Mouse (Mus musculus) right cerebral cortex, postnatal 14 days (tissue): ENCODE data around the gene Babam2.

Experiments used
- DNase-seq: peaks from one replicate; pipeline ENCODE4 v3.0.0; 2022

The Babam2 gene

DNA sequence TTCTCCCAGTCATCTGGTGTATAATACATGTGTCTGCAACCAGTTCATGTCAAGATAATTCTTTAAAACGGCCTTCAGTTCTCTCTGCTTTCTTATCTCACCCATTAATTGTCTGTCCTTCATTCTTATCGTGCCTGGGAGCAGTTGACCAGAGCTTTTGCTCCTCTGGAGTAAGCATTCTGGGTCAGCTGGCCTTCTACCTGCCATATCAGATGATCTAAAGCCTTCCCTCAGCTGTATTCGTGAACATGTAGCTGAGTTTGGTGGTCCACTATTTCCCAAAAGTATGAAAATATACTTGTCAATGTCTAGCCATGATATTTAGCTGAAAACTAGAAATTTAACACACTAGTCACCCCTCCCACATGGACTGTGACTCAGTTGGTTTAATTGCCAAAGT lies 304.3 kb downstream of the Babam2 start:
- DNase-seq, result no peak

DNA sequence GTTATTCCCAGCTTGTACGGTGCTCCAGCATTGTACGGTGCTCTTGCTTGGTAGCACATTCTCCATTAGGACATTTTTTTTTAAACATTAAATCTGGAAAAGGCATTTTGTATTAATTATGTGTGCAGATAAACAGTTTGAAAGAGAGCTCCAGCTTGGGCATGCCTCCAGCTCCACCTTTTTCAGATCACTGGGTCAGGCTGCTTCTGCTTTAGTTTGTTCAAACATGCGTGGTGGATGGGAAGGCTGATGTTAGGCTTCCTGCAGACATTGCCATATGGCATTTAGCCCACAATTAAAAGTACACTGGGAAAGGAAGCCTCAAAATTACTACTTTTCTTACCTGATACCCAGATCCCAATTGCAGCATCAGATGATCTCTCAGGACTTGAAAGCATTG lies 310.9 kb downstream of the Babam2 start:
- no peak for DNase-seq

DNA sequence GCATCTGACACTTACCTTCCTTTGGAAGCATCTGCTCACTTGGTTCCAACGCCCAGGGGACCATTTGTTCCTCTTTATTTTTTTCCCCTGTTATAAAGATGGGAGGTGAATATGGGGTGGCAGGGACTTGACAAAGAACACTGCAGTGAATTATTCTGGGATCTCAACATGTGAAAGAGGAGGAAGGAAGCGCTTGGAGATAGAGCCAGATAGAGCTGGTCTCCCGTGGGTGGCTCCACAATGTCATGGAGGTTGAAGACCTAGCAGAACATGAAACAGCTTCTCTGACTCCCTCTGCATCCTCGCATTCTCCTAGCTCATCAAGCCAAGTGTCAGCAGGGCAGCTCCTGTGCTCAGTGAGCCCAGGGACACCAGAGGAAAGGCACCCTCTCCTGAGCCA lies 312.6 kb downstream of the Babam2 start:
- no peak for DNase-seq

DNA sequence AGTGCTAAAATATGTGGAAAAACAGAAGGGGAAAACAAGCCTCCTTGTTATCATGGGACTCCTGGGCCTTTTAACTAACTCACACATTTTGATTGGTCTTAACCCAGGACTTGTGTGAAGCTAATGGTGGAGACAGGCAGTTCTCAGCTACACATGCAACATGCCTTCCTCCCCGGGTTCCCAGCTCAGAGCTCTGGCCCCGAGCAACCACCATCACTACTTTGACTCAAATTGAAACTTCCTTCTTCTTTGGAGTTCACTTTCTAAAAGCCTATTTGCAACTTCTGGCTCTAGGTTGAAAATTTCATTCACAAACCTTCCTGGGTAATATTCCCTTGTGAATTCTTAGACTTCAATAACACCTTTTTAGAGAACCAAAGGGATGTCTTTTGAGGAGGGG lies 315.6 kb downstream of the Babam2 start:
- DNase-seq, result no peak

DNA sequence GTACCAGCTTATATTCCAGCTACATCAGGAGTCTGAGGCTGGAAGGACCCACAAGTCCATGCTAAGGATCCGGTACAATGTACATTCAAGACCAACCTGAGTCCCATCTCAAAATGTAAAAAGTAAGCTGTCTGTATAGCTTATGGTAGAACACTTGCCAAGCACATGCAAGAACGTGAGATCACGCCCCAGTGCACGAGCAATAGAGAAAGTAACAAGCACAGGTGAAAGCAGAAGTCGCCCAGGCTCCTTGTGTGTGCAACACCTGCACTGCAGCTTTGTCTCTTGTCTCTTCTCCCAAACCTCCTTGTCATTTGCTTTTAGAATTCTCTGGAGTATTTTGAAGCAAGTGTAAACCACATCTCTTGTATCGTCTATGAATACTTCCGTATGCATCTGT lies 317.3 kb downstream of the Babam2 start:
- DNase-seq, result no peak

DNA sequence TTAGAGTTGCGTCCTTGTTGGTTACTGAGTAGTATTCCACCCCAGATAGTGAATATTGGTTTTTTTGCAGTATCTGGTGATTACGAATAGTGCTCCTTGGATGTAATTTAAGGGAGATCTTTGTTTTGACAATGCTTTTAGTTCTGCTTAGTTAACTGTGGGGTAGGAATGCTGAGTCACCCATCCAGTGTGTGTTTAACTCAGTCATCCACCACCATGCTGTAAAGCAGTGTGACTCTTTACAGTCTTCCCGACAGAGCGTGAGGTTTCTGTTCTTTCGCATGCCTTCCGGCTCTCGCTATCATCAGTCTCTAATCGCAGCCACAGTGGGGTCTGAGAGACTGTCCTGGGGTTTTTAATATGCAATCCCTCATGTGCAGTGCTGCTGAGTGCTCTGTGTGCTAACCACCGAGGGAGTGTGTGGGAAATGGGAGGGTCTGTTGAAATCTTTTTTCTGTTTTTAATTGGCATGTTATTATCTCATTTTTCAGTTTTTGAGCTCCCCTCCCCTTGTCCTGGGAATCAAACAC lies 318.5 kb downstream of the Babam2 start:
- DNase-seq, result no peak

DNA sequence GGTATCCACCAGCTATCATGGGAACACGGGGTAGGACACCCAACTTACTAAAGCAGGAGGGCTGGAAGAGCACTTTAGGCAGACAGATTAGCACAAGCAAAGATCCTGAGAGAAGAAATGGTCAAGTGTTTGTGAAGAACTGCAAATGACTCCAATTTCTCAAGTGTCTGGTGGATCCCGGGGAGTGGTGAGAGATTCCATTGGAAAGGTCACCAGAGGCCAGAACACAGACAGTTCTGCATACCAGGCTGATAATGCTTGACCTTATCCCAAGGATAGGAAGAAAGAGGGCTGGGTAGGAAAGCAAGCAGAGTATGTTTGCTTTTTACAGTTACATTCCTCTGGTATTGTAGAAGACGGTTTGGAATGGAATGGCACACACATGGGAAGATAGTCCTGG lies 320.2 kb downstream of the Babam2 start:
- no peak for DNase-seq

DNA sequence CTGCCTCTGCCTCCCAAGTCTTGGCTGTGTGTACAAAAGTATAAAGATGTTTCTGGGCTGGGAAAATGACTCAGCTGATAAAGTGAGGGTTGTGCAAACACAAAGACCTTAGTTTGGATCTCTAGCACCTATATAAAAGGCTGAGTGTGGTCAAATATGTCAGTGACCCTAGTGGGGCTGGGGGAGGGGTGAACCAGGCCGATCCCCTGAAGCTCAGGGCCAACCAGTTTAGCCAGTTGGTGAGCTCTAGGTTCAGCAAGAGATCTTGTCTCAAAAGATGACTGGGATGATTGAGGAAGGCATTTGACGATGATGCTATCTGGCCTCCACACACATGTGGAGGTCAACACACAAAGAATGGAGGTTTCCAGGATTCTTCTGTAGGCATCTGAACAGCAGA lies 320.8 kb downstream of the Babam2 start:
- no peak for DNase-seq

DNA sequence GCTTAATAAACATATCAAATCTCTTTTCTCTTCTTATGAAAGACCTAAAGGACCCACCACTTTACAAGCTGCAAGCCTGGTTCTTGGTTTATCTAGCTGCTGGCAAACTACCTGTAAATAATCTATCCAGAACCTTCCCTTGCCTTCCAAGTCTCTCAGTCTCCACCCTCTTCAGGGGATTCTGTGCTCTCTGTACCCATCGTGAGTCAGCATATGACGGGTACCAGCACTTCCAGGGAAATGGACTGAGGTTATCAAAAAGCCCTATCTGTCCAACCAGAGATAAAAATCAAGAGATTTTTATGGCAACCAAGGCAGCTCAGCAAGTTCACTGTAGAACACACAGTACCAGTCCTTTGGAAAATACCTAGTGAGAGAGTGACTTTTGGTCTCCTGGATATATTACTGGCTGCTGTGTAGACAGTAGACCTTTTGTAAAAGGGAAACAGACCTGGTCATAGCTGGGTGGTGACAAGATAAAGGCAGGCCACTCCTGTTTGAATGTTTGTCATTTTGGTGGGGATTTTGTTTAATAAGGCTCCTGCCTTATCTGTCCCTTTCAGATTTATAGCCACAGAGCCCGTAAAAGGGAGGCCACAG lies 332.4 kb downstream of the Babam2 start:
- no peak for DNase-seq

DNA sequence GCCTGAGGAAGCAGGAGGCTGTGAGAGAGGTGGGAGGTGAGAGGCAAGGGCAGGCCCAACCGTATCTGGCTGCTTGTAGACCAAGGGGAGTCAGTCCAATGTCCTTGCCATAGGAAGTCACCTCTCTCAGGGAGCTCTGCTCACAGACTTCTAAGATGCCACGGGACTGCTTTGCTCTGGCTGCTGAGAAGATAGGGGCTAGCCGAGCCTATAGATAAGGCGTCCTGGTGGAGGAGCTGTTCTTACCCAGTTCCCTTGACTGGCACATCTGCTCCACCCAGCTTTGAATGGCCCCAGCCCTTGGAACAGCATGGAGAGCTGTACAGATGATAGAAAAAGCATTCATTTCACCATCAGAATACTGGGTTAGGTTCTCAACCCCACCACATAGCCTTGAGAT lies 335.7 kb downstream of the Babam2 start:
- no peak for DNase-seq

DNA sequence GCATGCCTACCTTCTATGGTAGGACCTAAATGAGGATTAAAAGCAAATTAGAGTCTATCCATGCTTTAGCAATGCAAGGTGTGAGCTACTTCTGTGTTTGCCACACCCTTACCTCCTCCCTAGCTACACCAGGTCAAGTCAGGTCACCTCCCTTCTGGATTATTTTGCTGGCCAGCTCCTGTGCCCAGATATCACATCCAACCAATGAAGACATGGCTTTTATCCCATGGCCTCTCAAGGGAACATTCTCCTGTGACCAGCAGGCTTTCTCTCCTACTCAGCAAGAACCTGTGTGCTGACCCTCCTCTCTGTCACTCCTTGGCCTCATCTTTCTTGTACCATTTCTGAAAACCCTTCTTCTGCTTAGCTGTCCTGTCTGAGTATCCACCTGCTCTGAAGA lies 336.1 kb downstream of the Babam2 start:
- no peak for DNase-seq

DNA sequence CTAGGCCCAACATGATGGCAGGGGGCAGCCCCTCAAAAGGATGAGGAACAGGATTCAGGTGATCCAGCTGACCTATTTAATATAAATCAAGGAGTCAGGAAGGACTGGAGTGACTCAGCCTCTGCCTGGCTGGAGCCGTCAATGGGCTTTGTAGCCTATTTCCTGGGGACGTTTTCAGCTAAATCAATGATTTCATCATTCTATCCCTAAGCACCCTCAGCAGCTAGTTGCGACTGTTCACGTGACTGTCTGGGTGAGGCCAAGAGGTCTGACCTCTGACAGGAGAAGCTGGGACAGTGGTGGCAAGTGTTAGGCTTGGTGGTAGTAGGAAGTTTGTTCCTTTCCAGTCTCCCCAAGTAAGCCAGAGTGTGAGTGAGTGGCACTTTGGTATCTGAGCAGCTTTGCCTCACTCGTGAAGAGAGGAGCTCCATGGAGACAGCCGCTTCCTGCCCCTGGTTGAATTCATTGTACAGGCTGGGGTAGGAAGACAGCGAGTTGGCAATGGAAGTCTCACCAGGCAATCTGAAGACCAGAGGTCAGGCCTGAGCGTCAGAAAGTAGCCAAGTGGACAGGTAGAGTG lies 337.1 kb downstream of the Babam2 start:
- no peak for DNase-seq

DNA sequence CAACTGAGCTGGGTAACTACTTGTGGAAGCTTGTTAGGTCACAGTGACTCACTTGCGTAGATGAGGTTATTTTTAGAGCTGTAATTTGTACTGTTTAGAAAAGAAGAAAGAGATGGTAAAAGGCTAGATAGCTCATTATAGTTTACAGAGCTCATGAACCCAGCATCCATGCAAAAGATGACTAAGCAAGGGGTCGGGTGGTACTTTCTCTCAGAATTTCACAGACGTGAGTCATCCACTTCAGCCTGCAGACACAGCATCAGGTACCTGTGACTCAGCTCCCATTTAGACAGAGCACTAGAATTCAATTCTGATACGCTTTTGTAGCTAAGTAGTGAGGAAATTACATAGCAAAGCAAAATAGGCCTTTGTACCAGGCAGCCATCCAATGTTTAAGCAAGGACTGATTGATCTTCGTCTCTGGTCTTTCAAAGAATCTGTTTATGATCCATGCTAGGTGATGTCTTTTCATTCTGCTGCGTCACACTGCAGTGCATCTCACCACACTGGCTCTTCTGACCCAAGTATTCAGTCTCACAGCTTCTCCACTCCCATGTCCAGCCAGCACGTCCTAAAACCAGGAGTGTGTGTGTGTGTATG lies 338.3 kb downstream of the Babam2 start:
- DNase-seq, result no peak

DNA sequence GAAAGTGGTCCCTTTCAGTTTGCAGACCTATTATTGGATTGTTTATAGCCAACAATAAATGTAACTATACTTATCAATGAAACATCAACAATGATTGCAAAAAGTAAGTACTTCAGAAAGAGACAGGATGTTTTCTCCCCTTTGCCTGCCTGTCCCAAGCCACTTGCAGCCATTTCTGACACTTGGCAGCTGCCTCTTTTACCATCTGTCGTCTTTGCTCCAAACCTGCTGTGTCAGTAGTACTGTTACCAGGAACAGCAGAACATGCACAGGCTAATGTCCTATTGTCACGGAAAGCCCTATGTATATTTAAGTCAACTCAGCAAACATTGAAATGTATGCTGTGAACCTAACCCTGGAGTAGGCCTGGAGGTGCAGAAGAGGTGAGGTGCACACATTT lies 339.4 kb downstream of the Babam2 start:
- DNase-seq, result no peak

DNA sequence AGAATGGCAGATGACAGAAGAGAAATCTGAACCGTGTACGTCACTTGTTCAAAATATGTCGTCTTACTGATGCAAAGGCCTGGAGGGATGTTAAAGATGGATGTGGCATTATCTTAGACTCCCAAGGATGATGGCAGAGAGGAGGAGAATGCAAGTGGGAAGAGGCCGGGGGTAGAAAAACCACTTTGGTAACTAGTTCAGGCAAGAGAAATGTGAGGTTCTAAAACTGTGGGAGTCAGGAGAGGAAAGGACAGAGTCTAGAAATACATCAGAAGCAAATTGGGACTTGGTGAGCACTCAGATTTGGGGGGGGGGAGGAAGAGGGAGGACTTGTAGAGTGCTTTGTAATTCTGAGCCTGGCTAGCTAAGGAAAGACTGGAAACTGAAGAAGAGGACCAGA lies 340.1 kb downstream of the Babam2 start:
- DNase-seq, result no peak

DNA sequence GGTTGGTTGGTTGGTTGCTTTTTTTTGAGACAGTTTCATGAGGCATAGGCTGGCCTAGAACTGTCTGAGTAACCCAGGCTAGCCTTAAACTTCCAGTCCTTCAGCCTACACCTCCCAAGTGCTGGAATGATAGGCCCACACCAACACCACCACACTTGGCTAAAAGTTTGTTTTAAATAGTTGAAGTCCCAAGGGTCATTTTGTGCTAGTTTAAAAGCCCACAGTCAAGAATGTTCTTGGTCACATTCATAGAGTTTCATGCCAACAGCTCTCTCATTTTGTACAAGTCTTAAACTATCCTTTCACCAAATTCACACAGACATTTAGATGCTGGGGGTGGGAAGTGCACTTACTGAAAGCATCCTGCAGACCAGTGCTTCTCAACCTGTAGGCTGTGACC lies 341.5 kb downstream of the Babam2 start:
- DNase-seq, result no peak

DNA sequence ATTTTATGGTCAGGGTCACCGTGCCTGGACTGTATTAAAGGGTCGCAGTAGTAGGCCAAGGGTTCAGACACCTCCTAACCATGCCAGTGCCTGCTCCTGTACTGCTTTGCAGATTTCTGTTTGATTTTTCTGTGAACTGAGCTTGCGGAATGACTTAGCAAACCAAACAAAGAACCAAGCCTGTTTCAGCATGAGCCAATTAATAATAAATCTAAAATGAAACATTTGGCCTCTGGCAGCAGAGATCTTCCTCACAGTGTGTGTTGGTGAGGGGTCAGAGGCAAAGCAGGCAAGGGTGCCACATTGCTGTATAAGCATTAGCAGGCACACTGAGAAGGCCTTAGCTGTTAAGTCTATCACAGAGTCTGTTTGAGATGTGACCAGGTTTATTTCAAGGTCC lies 342.0 kb downstream of the Babam2 start:
- DNase-seq, result no peak

DNA sequence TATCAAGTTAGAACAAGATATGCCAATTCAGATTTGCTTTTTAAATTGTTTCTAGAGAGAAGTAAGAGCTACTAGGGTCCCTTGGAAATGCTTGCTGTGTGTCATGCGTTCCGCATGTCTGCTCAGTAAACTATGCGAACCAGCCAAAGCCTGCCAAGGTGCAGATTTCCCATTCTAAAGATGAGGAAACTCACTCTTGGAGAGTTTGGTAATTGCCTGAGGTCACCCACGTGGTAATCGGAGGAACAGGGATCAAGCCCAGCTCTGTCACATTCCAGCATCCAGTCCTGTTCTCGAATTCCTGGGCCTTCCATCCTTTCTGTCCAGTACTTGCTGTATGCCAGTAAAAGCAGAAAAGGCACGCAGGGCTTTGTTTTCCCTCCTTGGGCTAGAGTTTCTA lies 345.7 kb downstream of the Babam2 start:
- no peak for DNase-seq

DNA sequence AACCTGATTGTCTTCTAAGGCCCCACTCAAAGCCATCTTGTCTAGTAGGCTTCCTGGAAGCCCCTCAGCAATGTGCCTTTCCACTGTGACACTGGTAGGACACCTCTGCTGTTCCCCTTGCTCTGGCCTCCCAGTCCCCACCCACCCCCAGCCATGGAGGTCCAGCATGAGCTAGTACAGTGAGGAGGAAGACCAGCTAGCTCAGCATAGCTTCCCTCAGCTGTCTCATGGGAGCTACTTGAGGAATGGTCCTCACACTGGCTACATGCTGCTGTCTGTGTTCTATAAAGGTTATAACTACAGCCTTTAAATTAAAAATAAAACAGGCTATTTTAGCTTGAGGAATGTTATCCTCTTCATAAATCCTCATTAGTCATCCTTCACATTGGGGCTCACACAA lies 346.5 kb downstream of the Babam2 start:
- no peak for DNase-seq

DNA sequence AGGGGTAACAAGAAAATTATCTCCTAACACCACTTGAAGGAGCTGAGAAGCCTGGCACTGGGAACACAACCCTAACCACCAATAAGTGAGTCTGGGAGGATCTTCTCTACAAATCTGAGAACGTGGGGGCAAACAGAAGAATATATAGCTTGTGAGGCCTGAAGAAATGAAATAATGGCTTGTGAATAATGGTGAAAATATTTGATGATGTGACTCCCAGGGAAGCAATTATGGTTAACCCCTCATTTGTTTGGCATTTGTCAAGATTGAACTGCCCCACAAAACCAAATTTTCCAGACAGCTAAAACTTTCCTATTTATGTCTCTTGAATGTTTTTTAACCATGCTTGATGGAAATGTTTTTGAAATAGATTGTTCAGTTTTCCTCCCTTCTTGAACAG lies 354.4 kb downstream of the Babam2 start:
- no peak for DNase-seq

DNA sequence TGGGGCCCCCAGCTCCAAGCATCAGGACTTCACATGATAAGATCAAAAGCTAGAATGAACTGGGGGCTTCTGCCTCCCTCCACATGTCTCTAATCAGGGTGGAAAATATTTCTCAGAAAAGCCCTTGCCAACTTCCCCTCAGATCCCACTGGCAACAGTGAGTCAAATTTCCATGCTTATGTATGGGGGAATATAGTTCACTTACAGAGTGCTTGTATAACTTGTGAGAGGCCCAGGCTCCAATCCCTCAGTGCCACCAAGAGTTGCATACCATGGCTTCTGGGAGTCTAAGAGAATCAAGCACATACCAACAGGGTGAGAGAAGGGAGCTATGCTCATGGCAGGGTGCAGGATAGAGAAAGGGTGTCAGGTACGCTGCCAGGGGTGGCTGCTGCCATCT lies 355.0 kb downstream of the Babam2 start:
- DNase-seq, result no peak

DNA sequence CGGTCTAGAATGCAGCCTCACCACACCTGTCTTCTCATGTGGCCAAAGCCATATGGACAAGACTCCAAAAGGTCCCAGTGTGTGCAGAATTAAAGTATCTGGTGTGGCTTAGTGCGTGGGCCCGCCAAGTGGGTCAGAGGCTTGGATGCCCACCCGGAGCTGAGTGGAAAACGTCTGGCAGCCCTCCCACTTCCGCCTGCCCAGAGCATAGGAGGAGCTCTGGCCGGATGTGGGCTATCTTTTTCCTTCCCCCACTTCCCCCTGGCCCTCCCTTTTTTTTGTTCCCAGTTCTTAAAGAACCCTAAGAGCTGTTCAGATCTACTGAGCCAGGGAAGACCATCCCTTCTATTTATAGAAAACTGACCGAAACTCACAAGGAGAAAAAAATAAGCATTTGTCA lies 356.0 kb downstream of the Babam2 start:
- DNase-seq, result no peak

DNA sequence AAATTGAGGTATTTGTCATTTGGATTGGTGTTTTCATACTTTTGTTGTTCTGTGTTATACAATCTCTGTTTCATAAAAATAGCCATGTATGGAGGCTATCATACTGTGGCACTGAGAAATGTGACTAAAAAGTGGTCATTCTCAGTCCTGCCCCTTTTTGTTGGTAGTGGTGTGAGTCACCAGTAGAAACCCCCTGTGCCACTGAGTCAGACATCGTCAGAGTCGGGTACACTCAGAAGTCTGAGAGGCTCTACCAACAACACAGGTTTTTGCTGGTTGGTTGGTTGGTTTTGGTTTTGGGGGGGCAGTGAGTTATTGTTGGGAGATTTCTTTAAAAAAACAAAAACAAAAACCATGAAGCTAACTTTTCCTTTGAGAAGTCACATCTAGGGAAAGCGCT lies 358.2 kb downstream of the Babam2 start:
- DNase-seq, result no peak

DNA sequence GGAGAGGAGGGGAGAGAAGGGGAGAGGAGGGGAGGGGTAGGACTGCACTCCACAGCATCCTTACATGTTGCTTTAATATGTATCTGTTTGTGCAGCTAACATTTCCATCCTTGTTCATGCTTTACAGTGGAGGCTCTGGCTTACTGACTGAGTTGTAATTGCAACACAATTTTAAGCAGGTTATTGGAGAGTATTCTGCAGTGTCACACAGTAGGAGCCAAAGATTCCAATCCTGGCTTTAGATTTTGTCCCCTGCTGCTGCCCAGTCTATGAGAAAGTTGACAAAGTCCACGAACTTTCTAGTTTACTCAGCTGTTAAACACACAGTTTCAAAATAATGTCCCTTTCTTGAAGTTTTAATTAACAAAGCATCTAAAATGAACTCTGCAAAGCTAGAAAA lies 358.6 kb downstream of the Babam2 start:
- no peak for DNase-seq
